Mouse (Mus musculus) mammary gland, adult 2 months (tissue): Measurements from ENCODE around the gene Svs5. TPM values are rescaled to one million over a fixed set of nuclear protein-coding genes. Genes with fewer than 3 reads are reported as not detected.

ENCODE experiments used
- polyA plus RNA-seq: library from polyadenylated mRNA; depleted of rRNA; stranded (reverse); fragments of >200 nt; gene quantifications from 2 replicates; pipeline ENCODE4 v1.2.3, GENCODE M21; 2012; ENCODE audit warnings: low replicate concordance; rRNA removed

Svs5 gene
- polyA plus RNA-seq, result not detected in 2 replicates

GRCm38 (mm10) chr2:164332440-164332839 is at the start of gene Svs5:
TSS of gene Svs5 (plus strand) at chr2:164332740.

GRCm38 (mm10) chr2:164288968-164289367 is 43.6 kb upstream of the Svs5 start, which contains the start of gene Svs3a:
TSS of gene Svs3a (plus strand) at chr2:164289268.

GRCm38 (mm10) chr2:164316451-164316850 is 16.1 kb upstream of the Svs5 start, which contains the start of gene Svs6:
TSS of gene Svs6 (plus strand) at chr2:164316751.

Other genes starting within 250 kb of the Svs5 start
- 0.20 and 0.43 TPM in 2 replicates for gene Kcns1, start 161.6 kb upstream of the Svs5 start, polyA plus RNA-seq
- gene Wfdc5, start 150.0 kb upstream of the Svs5 start, polyA plus RNA-seq, result 1.0 TPM in 1 of 2 replicates, not detected in the other
- gene Wfdc12, start 142.1 kb upstream of the Svs5 start, polyA plus RNA-seq, result 0.50 TPM in 1 of 2 replicates, not detected in the other
- not detected in 2 replicates for gene Wfdc15a, start 132.6 kb upstream of the Svs5 start, polyA plus RNA-seq
- not detected in 2 replicates for gene Wfdc15b, start 111.1 kb upstream of the Svs5 start, polyA plus RNA-seq
- not detected in 2 replicates for gene Svs2, start 94.3 kb upstream of the Svs5 start, polyA plus RNA-seq
- gene Svs3b, start 76.1 kb upstream of the Svs5 start, polyA plus RNA-seq, result not detected in 2 replicates
- not detected in 2 replicates for gene Svs4, start 54.3 kb upstream of the Svs5 start, polyA plus RNA-seq
- not detected in 2 replicates for gene Svs3a, start 43.5 kb upstream of the Svs5 start, polyA plus RNA-seq
- not detected in 2 replicates for gene Svs6, start 16.0 kb upstream of the Svs5 start, polyA plus RNA-seq
- gene Slpi, start 56.4 kb downstream of the Svs5 start, polyA plus RNA-seq, result 19.6 and 28.7 TPM in 2 replicates
- gene Rbpjl, start 70.4 kb downstream of the Svs5 start, polyA plus RNA-seq, result 0.03 and 0.05 TPM in 2 replicates
- 2.9 and 6.3 TPM in 2 replicates for gene Matn4, start 72.4 kb downstream of the Svs5 start, polyA plus RNA-seq
- gene Sdc4, start 111.1 kb downstream of the Svs5 start, polyA plus RNA-seq, result 46.1 and 52.4 TPM in 2 replicates
- gene Sys1, start 124.2 kb downstream of the Svs5 start, polyA plus RNA-seq, result 117 and 254 TPM in 2 replicates
- 37.3 and 40.5 TPM in 2 replicates for gene Gm20458, start 128.2 kb downstream of the Svs5 start, polyA plus RNA-seq
- gene Trp53tg5, start 141.0 kb downstream of the Svs5 start, polyA plus RNA-seq, result not detected in 2 replicates
- gene Dbndd2, start 153.4 kb downstream of the Svs5 start, polyA plus RNA-seq, result 16.8 and 38.2 TPM in 2 replicates
- 120 and 165 TPM in 2 replicates for gene Pigt, start 164.8 kb downstream of the Svs5 start, polyA plus RNA-seq
- gene Wfdc2, start 229.7 kb downstream of the Svs5 start, polyA plus RNA-seq, result 202 and 262 TPM in 2 replicates
- gene Spint3, start 240.7 kb downstream of the Svs5 start, polyA plus RNA-seq, result not detected in 2 replicates